Mouse (Mus musculus) E14TG2a.4 (cell line): ENCODE measurements at regions not wholly inside any gene's neighbourhood (a gene's known extent, or its start where the extent isn't known, plus 50 kb on each side); places are given as distances from the start of the nearest gene placed in this dataset.
"Not testable (repeated sequence)": the region's sequence is repeated elsewhere in the genome, so short reads cannot be mapped to it uniquely, and the experiment has no call there.

Source experiments
- H3K27me3 ChIP-seq: 2 replicates; pipeline ENCODE4 v1.6.1; 2014; ENCODE audit warnings: low read length, control low read depth; ENCODE audit not compliant: insufficient read depth
- H3K36me3 ChIP-seq: 2 replicates; pipeline ENCODE4 v1.6.1; 2014; ENCODE audit warnings: low read length, control low read depth; ENCODE audit not compliant: insufficient read depth
- H3K4me1 ChIP-seq: replicated peaks from 2 replicates; pipeline ENCODE4 v1.6.1; 2014; ENCODE audit warnings: low read depth, low read length, control low read depth
- H3K4me3 ChIP-seq: replicated peaks from 2 replicates; pipeline ENCODE4 v1.5.1; 2014; ENCODE audit warnings: mild to moderate bottlenecking, low read length
- H3K9me3 ChIP-seq: 2 replicates; pipeline ENCODE4 v1.6.1; 2014; ENCODE audit warnings: low read length, control low read depth
- CTCF ChIP-seq: conservative IDR thresholded peaks from 2 replicates; pipeline ENCODE4 v1.5.1; 2014; ENCODE audit warnings: low read length
- NANOG ChIP-seq: IDR thresholded peaks from 2 replicates; pipeline ENCODE4 v1.6.1; 2014; ENCODE audit warnings: borderline replicate concordance, low read length, mixed read lengths
- POU5F1 ChIP-seq: IDR thresholded peaks from 2 replicates; pipeline ENCODE4 v1.6.1; 2014; ENCODE audit warnings: low read length, borderline replicate concordance

GRCm38 (mm10) chr13:4348890-4349289 is 69.7 kb upstream of the Akr1c12 start:
- Histone ChIP-seq H3K4me1 (no peaks in the 10 kb centered on the region), H3K36me3 (no peaks in the 10 kb centered on the region), H3K27me3 (no peaks in the 10 kb centered on the region), H3K9me3 (peaks cover 49% of the 10 kb centered on the region), H3K4me3 (no peak overlapping the region)
- TF ChIP-seq NANOG (no peak), POU5F1 (no peak), CTCF (no peak)

GRCm38 (mm10) chr13:4350601-4351000 is 71.4 kb upstream of the Akr1c12 start:
- Histone ChIP-seq H3K36me3 (no peaks in the 10 kb centered on the region), H3K9me3 (peaks cover 63% of the 10 kb centered on the region), H3K27me3 (no peaks in the 10 kb centered on the region), H3K4me1 (no peaks in the 10 kb centered on the region), H3K4me3 (no peak overlapping the region)
- TF ChIP-seq CTCF, result no peak
- TF ChIP-seq POU5F1, result no peak
- no peak for TF ChIP-seq NANOG

DNA sequence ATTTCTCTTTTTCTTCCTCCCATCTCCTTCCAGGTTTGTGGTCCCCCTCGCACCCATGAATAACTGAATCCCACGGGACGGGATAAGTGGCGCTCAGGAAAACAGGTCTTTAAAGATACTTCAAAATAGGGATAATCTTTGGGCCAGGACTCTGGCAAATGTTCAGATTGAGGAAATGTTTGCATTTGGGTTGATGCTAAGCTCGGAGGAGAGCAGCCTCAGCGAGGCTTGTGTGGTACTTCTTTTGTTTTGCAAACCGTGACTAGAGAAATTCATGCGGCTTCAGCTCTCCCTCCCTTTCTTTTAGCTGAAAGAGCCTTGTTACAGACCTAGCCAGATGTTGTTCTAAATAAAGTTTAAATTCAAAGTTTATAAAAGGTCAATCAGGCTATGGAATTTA is 57.5 kb upstream of the Akr1c6 start:
- H3K9me3 ChIP-seq, result peaks cover 19% of the 10 kb centered on the region
- not testable (repeated sequence) for H3K36me3 ChIP-seq, H3K27me3 ChIP-seq, H3K4me3 ChIP-seq, H3K4me1 ChIP-seq
